Mouse (Mus musculus) kidney, postnatal 0 days (tissue): ENCODE data around the gene Acbd7. TPM values are rescaled to one million over a fixed set of nuclear protein-coding genes. Genes with fewer than 3 reads are reported as not detected.

Source experiments
- ATAC-seq: fragments of 200-750 bp; cut with Nextera tagmentation; replicated peaks from 2 replicates; pipeline ENCODE4 v1.8.0; 2017; ENCODE audit warnings: low read depth, moderate number of reproducible peaks, moderate TSS enrichment, moderate library complexity; ENCODE audit not compliant: low FRiP score
- DNase-seq: peaks from one replicate; pipeline ENCODE4 v3.0.0-alpha.2; 2016; ENCODE audit warnings: low spot score
- H3K27ac ChIP-seq: fragments of 300-500 bp; sonication (generic); 2 replicates; pipeline ENCODE4 v1.5.1; 2014; ENCODE audit warnings: mild to moderate bottlenecking
- H3K27me3 ChIP-seq: fragments of 300-500 bp; sonication (generic); 2 replicates; pipeline ENCODE4 v1.6.1; 2014; ENCODE audit warnings: low read length, mixed read lengths; ENCODE audit not compliant: insufficient read depth
- H3K36me3 ChIP-seq: fragments of 300-500 bp; sonication (generic); 2 replicates; pipeline ENCODE4 v1.6.1; 2014; ENCODE audit warnings: low read length, mixed read lengths; ENCODE audit not compliant: insufficient read depth
- H3K4me1 ChIP-seq: fragments of 300-500 bp; sonication (generic); replicated peaks from 2 replicates; pipeline ENCODE4 v1.6.1; 2014; ENCODE audit warnings: antibody characterized with exemption, low read length, mixed read lengths; ENCODE audit not compliant: insufficient read depth
- H3K4me2 ChIP-seq: fragments of 300-500 bp; sonication (generic); 2 replicates; pipeline ENCODE4 v1.6.1; 2014; ENCODE audit warnings: mild to moderate bottlenecking, low read length, moderate library complexity, mixed read lengths
- H3K4me3 ChIP-seq: fragments of 300-500 bp; sonication (generic); replicated peaks from 2 replicates; pipeline ENCODE4 v1.5.1; 2014; ENCODE audit warnings: low read depth, low read length
- H3K9ac ChIP-seq: fragments of 300-500 bp; sonication (generic); 2 replicates; pipeline ENCODE4 v1.6.1; 2014; ENCODE audit warnings: low read depth, low read length
- H3K9me3 ChIP-seq: fragments of 300-500 bp; sonication (generic); replicated peaks from 2 replicates; pipeline ENCODE4 v1.6.1; 2016; ENCODE audit warnings: low read length, inconsistent platforms, mixed read lengths
- CTCF ChIP-seq: IDR thresholded peaks from 2 replicates; pipeline ENCODE4 v1.5.1; 2016; ENCODE audit warnings: antibody characterized with exemption, low read depth, mild to moderate bottlenecking, moderate library complexity
- WGBS: fragments of 180-500 bp; shearing (Covaris S2); extraction: QIAGEN DNeasy Blood & Tissue Kit; methylation state at CpG from one replicate; pipeline ENCODE4 v1.1.7; 2014; 5-methylcytosine and 5-hydroxymethylcytosine counted together
- polyA plus RNA-seq: library from polyadenylated mRNA; unstranded; fragments of >200 nt; fragmentation: Nextera tagmentation; extraction: Ambion mirVana; gene quantifications from 2 replicates; pipeline ENCODE4 v1.2.1, GENCODE M21; 2015

Acbd7 gene
- polyA plus RNA-seq, 1 experiment from 2014 or later: 1.0 TPM

GRCm38 (mm10) chr2:3357887-3358286, 21.9 kb downstream of the Acbd7 start:
- no peaks in the 10 kb centered on the region for H3K27me3 ChIP-seq
- no peak overlapping the region for H3K9ac ChIP-seq
- WGBS: 62% methylated on average over 3 of the region's 3 CpGs
- no peak overlapping the region for H3K4me3 ChIP-seq
- TF ChIP-seq CTCF: no peak
- no peaks in the 10 kb centered on the region for H3K9me3 ChIP-seq
- no peak overlapping the region for H3K4me2 ChIP-seq
- no peaks in the 10 kb centered on the region for H3K36me3 ChIP-seq
- ATAC-seq (no peak), DNase-seq (no peak)
- no peak overlapping the region for H3K27ac ChIP-seq
- H3K4me1 ChIP-seq: no peaks in the 10 kb centered on the region

GRCm38 (mm10) chr2:3361067-3361466, 25.1 kb downstream of the Acbd7 start:
- Histone ChIP-seq H3K4me1 (no peaks in the 10 kb centered on the region), H3K9ac (no peak overlapping the region), H3K27ac (no peak overlapping the region), H3K36me3 (no peaks in the 10 kb centered on the region), H3K4me3 (no peak overlapping the region), H3K27me3 (no peaks in the 10 kb centered on the region), H3K4me2 (no peak overlapping the region), H3K9me3 (no peaks in the 10 kb centered on the region)
- ATAC-seq (no peak), DNase-seq (no peak)
- no peak for TF ChIP-seq CTCF
- 87% methylated on average over 3 of the region's 3 CpGs for WGBS

- no peak overlapping the region for H3K9ac ChIP-seq
- 64% methylated on average over 4 of the region's 4 CpGs for WGBS
- no peaks in the 10 kb centered on the region for H3K36me3 ChIP-seq
- H3K4me3 ChIP-seq: no peak overlapping the region
- no peak for TF ChIP-seq CTCF
- no peak overlapping the region for H3K27ac ChIP-seq
- ATAC-seq (no peak), DNase-seq (no peak)
- H3K4me1 ChIP-seq: no peaks in the 10 kb centered on the region
- no peaks in the 10 kb centered on the region for H3K9me3 ChIP-seq
- no peaks in the 10 kb centered on the region for H3K27me3 ChIP-seq
- H3K4me2 ChIP-seq: no peak overlapping the region
Measured at GRCm38 (mm10) chr2:3365127-3365526, 29.2 kb downstream of the Acbd7 start.

- Histone ChIP-seq H3K27me3 (no peaks in the 10 kb centered on the region), H3K4me1 (no peaks in the 10 kb centered on the region), H3K36me3 (no peaks in the 10 kb centered on the region), H3K27ac (no peak overlapping the region), H3K9ac (no peak overlapping the region), H3K9me3 (no peaks in the 10 kb centered on the region), H3K4me3 (no peak overlapping the region), H3K4me2 (no peak overlapping the region)
- no peak for ATAC-seq
- TF ChIP-seq CTCF: no peak
- DNase-seq: no peak
- WGBS: 68% methylated on average over 6 of the region's 6 CpGs
Measured at GRCm38 (mm10) chr2:3387105-3387860, 51.3 kb downstream of the Acbd7 start.

Other genes with a start within 250 kb of the Acbd7 start
- 36.4 and 39.8 TPM in 2 replicates for gene Fam171a1, start 221.9 kb upstream of the Acbd7 start, polyA plus RNA-seq
- 34.9 and 40.1 TPM in 2 replicates for gene Nmt2, start 52.0 kb upstream of the Acbd7 start, polyA plus RNA-seq
- 25.2 and 25.6 TPM in 2 replicates for gene Rpp38, start 3.5 kb upstream of the Acbd7 start, polyA plus RNA-seq
- gene Olah, start 61.0 kb downstream of the Acbd7 start, polyA plus RNA-seq: not detected in 2 replicates
- 0.33 and 0.51 TPM in 2 replicates for gene Meig1, start 86.5 kb downstream of the Acbd7 start, polyA plus RNA-seq
- gene Dclre1c, start 88.0 kb downstream of the Acbd7 start, polyA plus RNA-seq: 3.5 and 4.1 TPM in 2 replicates
- gene Suv39h2, start 138.9 kb downstream of the Acbd7 start, polyA plus RNA-seq: 9.5 TPM in 2 replicates
- gene Gm45902, start 176.6 kb downstream of the Acbd7 start, polyA plus RNA-seq: 2.6 and 2.8 TPM in 2 replicates
- 73.4 and 80.1 TPM in 2 replicates for gene Hspa14, start 176.6 kb downstream of the Acbd7 start, polyA plus RNA-seq
- 0.33 and 0.54 TPM in 2 replicates for gene Cdnf, start 176.9 kb downstream of the Acbd7 start, polyA plus RNA-seq
- gene Fam107b, start 234.3 kb downstream of the Acbd7 start, polyA plus RNA-seq: 62.6 and 68.6 TPM in 2 replicates